In genomic region chr1:132355841-132356242, GRCm38 (mm10) we compare ENCODE assay signal across 8 mouse cellular contexts. TPM values are rescaled to one million over a fixed set of nuclear protein-coding genes. Genes with fewer than 3 reads are reported as not detected.
A peak's percentile ranks its signal among the peaks of the same experiment; 100 is the strongest.
DNase-seq lines count a peak whose midpoint lies in the region; ATAC-seq and TF ChIP-seq lines count a peak whose summit lies in the region.

No protein-coding gene starts in this region.

- peak; percentile 88 to 89 for DNase-seq in B cell, adult 2 months
- peak; percentile 89 for DNase-seq in neural tube, embryonic 11.5 days (ENCODE audit: low spot score)

- 0% methylated on average over 3 of the region's 3 CpGs for WGBS in bone marrow, adult 2 months
- WGBS in embryonic facial prominence, embryonic 15.5 days, result 1% methylated on average over 3 of the region's 3 CpGs
- 0% methylated on average over 3 of the region's 3 CpGs for WGBS in heart, embryonic 12.5 days
- 0% methylated on average over 3 of the region's 3 CpGs for WGBS in kidney, embryonic 16.5 days
- 6% methylated on average over 3 of the region's 3 CpGs for WGBS in liver, embryonic 12.5 days (ENCODE audit: insufficient replicate concordance)
- 0% methylated on average over 3 of the region's 3 CpGs for WGBS in neural tube, embryonic 11.5 days
- 1% methylated on average over 3 of the region's 3 CpGs for WGBS in stomach, embryonic 16.5 days

- no peaks in the 10 kb centered on the region for H3K4me1 ChIP-seq in bone marrow, adult 2 months (ENCODE audit: control insufficient read depth, insufficient read depth, low read length)
- peaks cover 12% of the 10 kb centered on the region for H3K4me1 ChIP-seq in embryonic facial prominence, embryonic 15.5 days
- H3K4me1 ChIP-seq in heart, embryonic 12.5 days (replicated peaks), result peaks cover 26% of the 10 kb centered on the region
- peaks cover 19% of the 10 kb centered on the region for H3K4me1 ChIP-seq in kidney, embryonic 16.5 days (ENCODE audit: insufficient read depth, low read length)
- H3K4me1 ChIP-seq in liver, embryonic 12.5 days, result peaks cover 39% of the 10 kb centered on the region
- H3K4me1 ChIP-seq in neural tube, embryonic 11.5 days (ENCODE audit: control insufficient read depth, insufficient read depth, low read length), result peaks cover 5% of the 10 kb centered on the region; the same call in 1 of the 2 replicates
- no peaks in the 10 kb centered on the region for H3K4me1 ChIP-seq in stomach, embryonic 16.5 days (ENCODE audit: control insufficient read depth, insufficient read depth, low read length)

- H3K4me2 ChIP-seq in embryonic facial prominence, embryonic 15.5 days (replicated peaks), result no peak overlapping the region
- no peak overlapping the region for H3K4me2 ChIP-seq in heart, embryonic 12.5 days
- no peak overlapping the region for H3K4me2 ChIP-seq in kidney, embryonic 16.5 days (replicated peaks; ENCODE audit: low read depth, low read length)
- no peak overlapping the region for H3K4me2 ChIP-seq in liver, embryonic 12.5 days
- no peak overlapping the region for H3K4me2 ChIP-seq in neural tube, embryonic 11.5 days (ENCODE audit: low read depth)
- no peak overlapping the region for H3K4me2 ChIP-seq in stomach, embryonic 16.5 days (ENCODE audit: low read depth, low read length)

- H3K36me3 ChIP-seq in embryonic facial prominence, embryonic 15.5 days, result peaks cover 36% of the 10 kb centered on the region
- peaks cover 41% of the 10 kb centered on the region for H3K36me3 ChIP-seq in heart, embryonic 12.5 days
- peaks cover 29% of the 10 kb centered on the region for H3K36me3 ChIP-seq in kidney, embryonic 16.5 days (ENCODE audit: insufficient read depth, low read length)
- peaks cover 76% of the 10 kb centered on the region for H3K36me3 ChIP-seq in liver, embryonic 12.5 days
- peaks cover 19% of the 10 kb centered on the region for H3K36me3 ChIP-seq in neural tube, embryonic 11.5 days (ENCODE audit: control insufficient read depth, insufficient read depth, low read length)
- H3K36me3 ChIP-seq in stomach, embryonic 16.5 days (ENCODE audit: control insufficient read depth, insufficient read depth, low read length), result peaks cover 14% of the 10 kb centered on the region

- TF ChIP-seq CTCF in bone marrow, adult 2 months (IDR thresholded peaks at IDR 0.05; ENCODE audit: control insufficient read depth, insufficient read depth, low read length), result peak; percentile 97

- ATAC-seq in embryonic facial prominence, embryonic 15.5 days (ENCODE audit: insufficient number of reproducible peaks, low FRiP score, low TSS enrichment, low read depth), result peak; percentile 41
- ATAC-seq in heart, embryonic 12.5 days (ENCODE audit: insufficient number of reproducible peaks, low FRiP score), result peak; percentile 52
- ATAC-seq in kidney, embryonic 16.5 days (ENCODE audit: low FRiP score, low TSS enrichment), result peak; percentile 69
- peak; percentile 38 for ATAC-seq in liver, embryonic 12.5 days
- peak; percentile 60 for ATAC-seq in neural tube, embryonic 11.5 days (ENCODE audit: insufficient read depth, low FRiP score, low TSS enrichment)
- peak; percentile 34; the same call in 1 of the 2 replicates for ATAC-seq in stomach, embryonic 16.5 days (ENCODE audit: insufficient read depth, low FRiP score)

- H3K9ac ChIP-seq in embryonic facial prominence, embryonic 15.5 days, result no peak overlapping the region
- no peak overlapping the region for H3K9ac ChIP-seq in heart, embryonic 12.5 days
- H3K9ac ChIP-seq in kidney, embryonic 16.5 days (replicated peaks; ENCODE audit: low read length), result 0 out of 2 replicates have a peak overlapping the region, but pooled peaks have one; percentile 25
- H3K9ac ChIP-seq in liver, embryonic 12.5 days, result no peak overlapping the region
- H3K9ac ChIP-seq in neural tube, embryonic 11.5 days (ENCODE audit: low read length), result no peak overlapping the region
- H3K9ac ChIP-seq in stomach, embryonic 16.5 days (ENCODE audit: low read length), result no peak overlapping the region

- H3K4me3 ChIP-seq in bone marrow, adult 2 months (replicated peaks; ENCODE audit: control insufficient read depth, low read depth, low read length), result no peak overlapping the region
- H3K4me3 ChIP-seq in embryonic facial prominence, embryonic 15.5 days (replicated peaks), result no peak overlapping the region
- H3K4me3 ChIP-seq in heart, embryonic 12.5 days, result no peak overlapping the region
- no peak overlapping the region for H3K4me3 ChIP-seq in kidney, embryonic 16.5 days (ENCODE audit: low read length)
- no peak overlapping the region for H3K4me3 ChIP-seq in liver, embryonic 12.5 days
- no peak overlapping the region for H3K4me3 ChIP-seq in neural tube, embryonic 11.5 days (ENCODE audit: low read depth, low read length)
- H3K4me3 ChIP-seq in stomach, embryonic 16.5 days (replicated peaks; ENCODE audit: low read length), result no peak overlapping the region

- H3K9me3 ChIP-seq in embryonic facial prominence, embryonic 15.5 days (replicated peaks), result no peaks in the 10 kb centered on the region
- peaks cover 3% of the 10 kb centered on the region; the same call in 1 of the 2 replicates for H3K9me3 ChIP-seq in heart, embryonic 12.5 days (replicated peaks)
- H3K9me3 ChIP-seq in kidney, embryonic 16.5 days (ENCODE audit: low read length), result peaks cover 3% of the 10 kb centered on the region; the same call in 1 of the 2 replicates
- H3K9me3 ChIP-seq in liver, embryonic 12.5 days (replicated peaks), result peaks cover 5% of the 10 kb centered on the region
- peaks cover 2% of the 10 kb centered on the region; the same call in 1 of the 2 replicates for H3K9me3 ChIP-seq in neural tube, embryonic 11.5 days (ENCODE audit: control insufficient read depth, low read length)
- no peaks in the 10 kb centered on the region for H3K9me3 ChIP-seq in stomach, embryonic 16.5 days (replicated peaks; ENCODE audit: control insufficient read depth, low read length)

- TF ChIP-seq POLR2A in bone marrow, adult 2 months (IDR thresholded peaks at IDR 0.05; ENCODE audit: borderline replicate concordance, control insufficient read depth, low read depth, low read length), result no peak

- H3K27me3 ChIP-seq in embryonic facial prominence, embryonic 15.5 days, result no peaks in the 10 kb centered on the region
- H3K27me3 ChIP-seq in heart, embryonic 12.5 days (replicated peaks), result no peaks in the 10 kb centered on the region
- no peaks in the 10 kb centered on the region for H3K27me3 ChIP-seq in kidney, embryonic 16.5 days (ENCODE audit: insufficient read depth, low read length)
- H3K27me3 ChIP-seq in liver, embryonic 12.5 days (replicated peaks), result no peaks in the 10 kb centered on the region
- no peaks in the 10 kb centered on the region for H3K27me3 ChIP-seq in neural tube, embryonic 11.5 days (ENCODE audit: control insufficient read depth, insufficient read depth, low read length)
- no peaks in the 10 kb centered on the region for H3K27me3 ChIP-seq in stomach, embryonic 16.5 days (ENCODE audit: control insufficient read depth, insufficient read depth, low read length)

- H3K27ac ChIP-seq in bone marrow, adult 2 months (ENCODE audit: control insufficient read depth, insufficient read depth, low read depth, low read length, poor library complexity), result no peak overlapping the region
- H3K27ac ChIP-seq in embryonic facial prominence, embryonic 15.5 days (replicated peaks), result peak overlapping the region; percentile 28; the same call in 1 of the 2 replicates
- H3K27ac ChIP-seq in heart, embryonic 12.5 days (ENCODE audit: poor library complexity, severe bottlenecking), result no peak overlapping the region
- H3K27ac ChIP-seq in kidney, embryonic 16.5 days (ENCODE audit: low read length), result no peak overlapping the region
- no peak overlapping the region; the same call in 1 of the 2 replicates for H3K27ac ChIP-seq in liver, embryonic 12.5 days
- H3K27ac ChIP-seq in neural tube, embryonic 11.5 days (ENCODE audit: low read depth, low read length), result no peak overlapping the region
- H3K27ac ChIP-seq in stomach, embryonic 16.5 days (ENCODE audit: low read length), result no peak overlapping the region

RNA-seq across cellular contexts. Expression of gene Tmcc2, which starts 35.2 kb away (rescaled TPM):
- 246 and 316 TPM in 2 replicates for polyA plus RNA-seq in bone marrow, adult 2 months (2011; ENCODE audit: insufficient read depth, insufficient read length, low replicate concordance, missing spikeins)
- 9.8 and 10.7 TPM in 2 replicates for polyA plus RNA-seq in embryonic facial prominence, embryonic 15.5 days (2015; fragmentation: Nextera tagmentation; extraction: Ambion mirVana)
- polyA plus RNA-seq in heart, embryonic 12.5 days (2016; fragmentation: Nextera tagmentation; extraction: Ambion mirVana), result 51.1 and 52.9 TPM in 2 replicates
- 8.3 and 8.6 TPM in 2 replicates for polyA plus RNA-seq in kidney, embryonic 16.5 days (2015; fragmentation: Nextera tagmentation; extraction: Ambion mirVana)
- polyA plus RNA-seq in liver, embryonic 12.5 days (2016; fragmentation: Nextera tagmentation; extraction: Ambion mirVana), result 342 and 350 TPM in 2 replicates
- 14.5 and 15.9 TPM in 2 replicates for polyA plus RNA-seq in neural tube, embryonic 11.5 days (2014; fragmentation: Nextera tagmentation; extraction: Ambion mirVana)
- polyA plus RNA-seq in stomach, embryonic 16.5 days (2015; fragmentation: Nextera tagmentation; extraction: Ambion mirVana), result 25.5 and 28.3 TPM in 2 replicates

RNA-seq across cellular contexts. Expression of gene Nuak2, which starts 39.9 kb away (rescaled TPM):
- polyA plus RNA-seq in bone marrow, adult 2 months (2011; ENCODE audit: insufficient read depth, insufficient read length, low replicate concordance, missing spikeins), result 5.2 and 16.4 TPM in 2 replicates
- polyA plus RNA-seq in embryonic facial prominence, embryonic 15.5 days (2015; fragmentation: Nextera tagmentation; extraction: Ambion mirVana), result 8.5 and 9.1 TPM in 2 replicates
- polyA plus RNA-seq in heart, embryonic 12.5 days (2016; fragmentation: Nextera tagmentation; extraction: Ambion mirVana), result 2.6 and 3.1 TPM in 2 replicates
- polyA plus RNA-seq in kidney, embryonic 16.5 days (2015; fragmentation: Nextera tagmentation; extraction: Ambion mirVana), result 4.3 and 5.5 TPM in 2 replicates
- 1.3 and 1.7 TPM in 2 replicates for polyA plus RNA-seq in liver, embryonic 12.5 days (2016; fragmentation: Nextera tagmentation; extraction: Ambion mirVana)
- 24.4 and 25.4 TPM in 2 replicates for polyA plus RNA-seq in neural tube, embryonic 11.5 days (2014; fragmentation: Nextera tagmentation; extraction: Ambion mirVana)
- 6.8 and 6.9 TPM in 2 replicates for polyA plus RNA-seq in stomach, embryonic 16.5 days (2015; fragmentation: Nextera tagmentation; extraction: Ambion mirVana)

RNA-seq across cellular contexts. Expression of gene Klhdc8a, which starts 57.4 kb away (rescaled TPM):
- not detected in 2 replicates for polyA plus RNA-seq in bone marrow, adult 2 months (2011; ENCODE audit: insufficient read depth, insufficient read length, low replicate concordance, missing spikeins)
- polyA plus RNA-seq in embryonic facial prominence, embryonic 15.5 days (2015; fragmentation: Nextera tagmentation; extraction: Ambion mirVana), result 0.29 and 0.87 TPM in 2 replicates
- polyA plus RNA-seq in heart, embryonic 12.5 days (2016; fragmentation: Nextera tagmentation; extraction: Ambion mirVana), result 0.55 and 0.81 TPM in 2 replicates
- 1.8 and 2.1 TPM in 2 replicates for polyA plus RNA-seq in kidney, embryonic 16.5 days (2015; fragmentation: Nextera tagmentation; extraction: Ambion mirVana)
- polyA plus RNA-seq in liver, embryonic 12.5 days (2016; fragmentation: Nextera tagmentation; extraction: Ambion mirVana), result 0.06 and 0.07 TPM in 2 replicates
- polyA plus RNA-seq in neural tube, embryonic 11.5 days (2014; fragmentation: Nextera tagmentation; extraction: Ambion mirVana), result 1.3 and 2.5 TPM in 2 replicates
- 0.09 and 0.18 TPM in 2 replicates for polyA plus RNA-seq in stomach, embryonic 16.5 days (2015; fragmentation: Nextera tagmentation; extraction: Ambion mirVana)
